Mouse (Mus musculus) gastrocnemius, adult 8-10 months (tissue): ENCODE results near the gene Cyp3a25. TPM values are rescaled to one million over a fixed set of nuclear protein-coding genes. Genes with fewer than 3 reads are reported as not detected.
"Not testable (repeated sequence)": the region's sequence is repeated elsewhere in the genome, so short reads cannot be mapped to it uniquely, and the experiment has no call there.

Experiments used
- DNase-seq, 2 experiments: peaks; one replicate each; pipeline ENCODE4 v3.0.0; 2022; ENCODE audit warnings: low spot score in 2 of 2
- total RNA-seq, 4 experiments: library from RNA; stranded (reverse); gene quantifications; 2 replicates each; pipeline ENCODE4 v1.2.4; 2022

Gene Cyp3a25
- total RNA-seq: under 1 TPM in 1 of 4 experiments, not detected in 3; 0.56 TPM

GRCm38 (mm10) chr5:146009509-146009908, at the start of gene Cyp3a25:
Gene Cyp3a25, minus strand, starts transcription at chr5:146009618.
- DNase-seq: not testable (repeated sequence)

- no peak for DNase-seq
These were observed 11.7 kb upstream of the Cyp3a25 start for GRCm38 (mm10) chr5:146021136-146021535.

GRCm38 (mm10) chr5:146018275-146018674, 8.9 kb upstream of the Cyp3a25 start:
- no peak for DNase-seq

- DNase-seq: no peak
These were observed 1.8 kb upstream of the Cyp3a25 start for GRCm38 (mm10) chr5:146011251-146011650.

DNA sequence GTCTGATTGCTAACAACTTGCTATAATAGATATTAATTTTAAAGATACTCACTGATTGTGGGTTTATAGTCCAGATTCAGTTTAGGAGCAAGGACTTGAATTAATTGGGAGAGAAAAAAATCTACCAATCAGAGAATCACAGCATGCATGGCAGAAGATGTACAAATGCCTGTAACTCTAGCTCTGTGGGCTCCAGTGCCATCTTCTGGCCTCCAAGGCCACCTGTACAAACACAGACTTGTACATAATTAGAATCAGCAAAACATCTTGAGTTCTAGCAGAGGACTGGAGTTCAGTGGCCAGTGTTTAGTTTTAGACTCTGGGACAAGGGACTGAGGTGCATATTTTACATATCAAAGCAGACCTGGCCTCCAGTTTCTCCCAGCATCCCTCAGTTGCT, 42.3 kb downstream of the Cyp3a25 start:
- no peak for DNase-seq

Other genes with a start within 250 kb of the Cyp3a25 start
- under 1 TPM in 1 of 4 experiments, not detected in 3; 0.56 TPM for gene Cyp3a44, start 203.7 kb downstream of the Cyp3a25 start, total RNA-seq
- not detected for gene Cyp3a11, start 129.7 kb downstream of the Cyp3a25 start, total RNA-seq
- gene Cyp3a59, start 69.6 kb upstream of the Cyp3a25 start, total RNA-seq: not detected
- not detected for gene Gm5565, start 150.9 kb upstream of the Cyp3a25 start, total RNA-seq
- not detected for gene Gm6309, start 161.1 kb upstream of the Cyp3a25 start, total RNA-seq
- gene 1700001J03Rik, start 175.7 kb upstream of the Cyp3a25 start, total RNA-seq: 1 to 10 TPM in 2 of 4 experiments, under 1 TPM in 2; 0.54 to 1.6 (median 1.0) TPM
- gene Rnf6, start 211.9 kb upstream of the Cyp3a25 start, total RNA-seq: 10 to 100 TPM; 40.3 to 46.6 (median 42.4) TPM
- 10 to 100 TPM; 13.6 to 18.5 (median 16.0) TPM for gene Cdk8, start 221.6 kb upstream of the Cyp3a25 start, total RNA-seq